Mouse (Mus musculus): ENCODE results near the gene Trim38. TPM values are rescaled to one million over a fixed set of nuclear protein-coding genes. Genes with fewer than 3 reads are reported as not detected.
"Not testable (repeated sequence)": the region's sequence is repeated elsewhere in the genome, so short reads cannot be mapped to it uniquely, and the experiment has no call there.

Trim38 gene
- polyA plus RNA-seq, 1 experiment from 2014 or later: 0.18 TPM

GRCm38 (mm10) chr13:23761871-23762821 lies 7.6 kb upstream of the Trim38 start, which contains the start of gene Hist1h3a:
TSS of gene Hist1h3a (minus strand) at chr13:23762386.
- under 1% methylated on average over 25 of the region's 52 CpGs for WGBS
- DNase-seq (ENCODE audit: low spot score) (peak; percentile 86), ATAC-seq (replicated peaks; ENCODE audit: insufficient number of reproducible peaks, low FRiP score, low TSS enrichment, low read depth) (peak; percentile 72)
- H3K9me3 ChIP-seq (replicated peaks; ENCODE audit: control insufficient read depth, low read length); H3K36me3 ChIP-seq (replicated peaks; ENCODE audit: control insufficient read depth, insufficient read depth, low read depth, low read length); H3K27me3 ChIP-seq (ENCODE audit: control insufficient read depth, insufficient read depth, low read length); H3K4me1 ChIP-seq (ENCODE audit: control insufficient read depth, insufficient read depth, low read length): not testable (repeated sequence)
- Histone ChIP-seq H3K27ac (replicated peaks; ENCODE audit: low read depth, low read length) (peak within 1 kb of the TSS; percentile 97), H3K4me3 (ENCODE audit: low read depth, low read length) (peak within 1 kb of the TSS; percentile 56), H3K4me2 (ENCODE audit: low read depth, low read length) (peak within 1 kb of the TSS; percentile 86), H3K9ac (replicated peaks; ENCODE audit: low read length) (peak within 1 kb of the TSS; percentile 67)

GRCm38 (mm10) chr13:23763242-23763585 lies 6.5 kb upstream of the Trim38 start:
- Histone ChIP-seq H3K27me3 (ENCODE audit: control insufficient read depth, insufficient read depth, low read length) (no peaks in the 10 kb centered on the region), H3K4me1 (ENCODE audit: control insufficient read depth, insufficient read depth, low read length) (no peaks in the 10 kb centered on the region), H3K27ac (replicated peaks; ENCODE audit: low read depth, low read length) (peak overlapping the region; percentile 97), H3K9ac (replicated peaks; ENCODE audit: low read length) (peak overlapping the region; percentile 59), H3K4me3 (ENCODE audit: low read depth, low read length) (peak overlapping the region; percentile 56), H3K36me3 (replicated peaks; ENCODE audit: control insufficient read depth, insufficient read depth, low read depth, low read length) (no peaks in the 10 kb centered on the region), H3K9me3 (replicated peaks; ENCODE audit: control insufficient read depth, low read length) (no peaks in the 10 kb centered on the region), H3K4me2 (ENCODE audit: low read depth, low read length) (peak overlapping the region; percentile 86)
- under 1% methylated on average over 10 of the region's 10 CpGs for WGBS
- ATAC-seq (replicated peaks; ENCODE audit: insufficient number of reproducible peaks, low FRiP score, low TSS enrichment, low read depth) (no peak), DNase-seq (ENCODE audit: low spot score) (no peak)

- Histone ChIP-seq H3K9me3 (replicated peaks; ENCODE audit: control insufficient read depth, low read length) (no peaks in the 10 kb centered on the region), H3K4me1 (ENCODE audit: control insufficient read depth, insufficient read depth, low read length) (no peaks in the 10 kb centered on the region), H3K9ac (replicated peaks; ENCODE audit: low read length) (peak within 1 kb of the TSS; percentile 78), H3K27me3 (ENCODE audit: control insufficient read depth, insufficient read depth, low read length) (no peaks in the 10 kb centered on the region), H3K4me3 (ENCODE audit: low read depth, low read length) (peak within 1 kb of the TSS; percentile 56), H3K4me2 (ENCODE audit: low read depth, low read length) (peak within 1 kb of the TSS; percentile 86), H3K27ac (replicated peaks; ENCODE audit: low read depth, low read length) (peak within 1 kb of the TSS; percentile 97), H3K36me3 (replicated peaks; ENCODE audit: control insufficient read depth, insufficient read depth, low read depth, low read length) (no peaks in the 10 kb centered on the region)
- WGBS: 4% methylated on average over 34 of the region's 34 CpGs
- ATAC-seq (replicated peaks; ENCODE audit: insufficient number of reproducible peaks, low FRiP score, low TSS enrichment, low read depth) (peak; percentile 40), DNase-seq (ENCODE audit: low spot score) (peak; percentile 97)
These were observed 6.0 kb upstream of the Trim38 start, which contains the start of gene Hist1h1a for GRCm38 (mm10) chr13:23763586-23764323. TSS of gene Hist1h1a (plus strand) at chr13:23763666.

DNA sequence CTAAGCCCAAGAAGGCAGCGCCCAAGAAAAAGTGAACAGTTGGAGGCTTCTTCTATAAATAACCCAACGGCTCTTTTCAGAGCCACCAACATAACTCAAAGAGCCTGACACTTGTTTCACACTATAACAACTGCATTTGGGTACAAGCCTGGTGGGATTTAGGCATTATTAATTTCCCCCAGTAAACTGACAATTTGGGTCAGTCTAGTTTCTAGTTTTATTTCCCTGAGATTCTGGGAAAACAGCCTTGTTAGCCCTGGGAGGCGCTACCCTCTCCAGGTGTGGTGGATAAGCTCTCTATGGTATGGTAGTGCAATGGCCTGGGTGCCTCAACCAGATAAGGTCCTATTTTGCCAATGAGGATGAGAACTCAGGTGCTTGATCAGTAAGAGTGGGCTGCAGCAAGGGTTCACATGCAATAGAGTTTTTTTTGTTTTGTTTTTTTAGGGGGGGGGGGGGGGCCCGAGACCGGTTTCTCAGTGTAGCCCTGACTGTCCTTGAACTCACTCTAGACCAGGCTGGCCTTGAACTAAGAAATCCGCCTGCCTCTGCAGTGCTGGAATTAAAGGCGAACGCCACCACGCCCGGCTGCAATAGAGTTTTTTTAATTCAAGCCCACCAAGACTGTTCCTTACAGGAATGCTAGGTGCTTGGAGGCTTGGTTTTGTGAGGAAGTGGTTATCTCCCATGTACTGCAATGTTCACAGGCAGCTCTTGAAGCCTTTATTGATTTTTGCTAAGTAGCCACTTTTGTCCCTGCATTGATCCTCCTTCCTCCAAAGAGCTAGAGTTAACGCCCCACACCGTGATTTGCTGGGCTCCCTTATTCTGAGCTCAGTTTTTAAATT lies 5.2 kb upstream of the Trim38 start:
- no peak for ATAC-seq (replicated peaks; ENCODE audit: insufficient number of reproducible peaks, low FRiP score, low TSS enrichment, low read depth)
- no peaks in the 10 kb centered on the region for H3K4me1 ChIP-seq (ENCODE audit: control insufficient read depth, insufficient read depth, low read length)
- DNase-seq (ENCODE audit: low spot score): no peak
- H3K4me2 ChIP-seq (ENCODE audit: low read depth, low read length): peak overlapping the region; percentile 86
- H3K27ac ChIP-seq (replicated peaks; ENCODE audit: low read depth, low read length): peak overlapping the region; percentile 97
- no peaks in the 10 kb centered on the region for H3K9me3 ChIP-seq (replicated peaks; ENCODE audit: control insufficient read depth, low read length)
- 34% methylated on average over 12 of the region's 12 CpGs for WGBS
- H3K36me3 ChIP-seq (replicated peaks; ENCODE audit: control insufficient read depth, insufficient read depth, low read depth, low read length): no peaks in the 10 kb centered on the region
- H3K9ac ChIP-seq (replicated peaks; ENCODE audit: low read length): peak overlapping the region; percentile 78
- H3K4me3 ChIP-seq (ENCODE audit: low read depth, low read length): peak overlapping the region; percentile 56
- H3K27me3 ChIP-seq (ENCODE audit: control insufficient read depth, insufficient read depth, low read length): no peaks in the 10 kb centered on the region

DNA sequence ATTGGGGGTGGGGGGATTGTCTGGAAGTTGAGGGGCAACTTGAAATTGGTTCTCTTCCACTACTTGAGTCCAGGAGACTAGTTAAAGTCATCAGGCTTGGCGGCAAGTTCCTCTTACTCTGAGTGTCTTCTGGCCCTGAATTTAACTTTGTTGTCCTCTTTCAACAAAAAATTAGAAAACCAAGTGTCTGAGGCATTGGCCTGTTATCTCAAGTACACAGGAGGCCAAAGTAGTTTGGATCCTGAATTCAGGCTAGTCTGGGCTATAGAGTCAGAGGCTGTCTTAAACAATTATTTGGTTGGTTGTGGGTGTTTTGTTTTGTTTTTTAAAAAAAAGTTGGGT lies 4.6 kb upstream of the Trim38 start:
- H3K9me3 ChIP-seq (replicated peaks; ENCODE audit: control insufficient read depth, low read length): no peaks in the 10 kb centered on the region
- H3K27ac ChIP-seq (replicated peaks; ENCODE audit: low read depth, low read length): no peak overlapping the region
- H3K9ac ChIP-seq (replicated peaks; ENCODE audit: low read length): no peak overlapping the region
- DNase-seq (ENCODE audit: low spot score) (no peak), ATAC-seq (replicated peaks; ENCODE audit: insufficient number of reproducible peaks, low FRiP score, low TSS enrichment, low read depth) (no peak)
- no peaks in the 10 kb centered on the region for H3K4me1 ChIP-seq (ENCODE audit: control insufficient read depth, insufficient read depth, low read length)
- H3K36me3 ChIP-seq (replicated peaks; ENCODE audit: control insufficient read depth, insufficient read depth, low read depth, low read length): no peaks in the 10 kb centered on the region
- 55% methylated on average over 1 of the region's 1 CpGs for WGBS
- H3K4me2 ChIP-seq (ENCODE audit: low read depth, low read length): 0 out of 2 replicates have a peak overlapping the region, but pooled peaks have one; percentile 3
- H3K4me3 ChIP-seq (ENCODE audit: low read depth, low read length): no peak overlapping the region
- H3K27me3 ChIP-seq (ENCODE audit: control insufficient read depth, insufficient read depth, low read length): no peaks in the 10 kb centered on the region

DNA sequence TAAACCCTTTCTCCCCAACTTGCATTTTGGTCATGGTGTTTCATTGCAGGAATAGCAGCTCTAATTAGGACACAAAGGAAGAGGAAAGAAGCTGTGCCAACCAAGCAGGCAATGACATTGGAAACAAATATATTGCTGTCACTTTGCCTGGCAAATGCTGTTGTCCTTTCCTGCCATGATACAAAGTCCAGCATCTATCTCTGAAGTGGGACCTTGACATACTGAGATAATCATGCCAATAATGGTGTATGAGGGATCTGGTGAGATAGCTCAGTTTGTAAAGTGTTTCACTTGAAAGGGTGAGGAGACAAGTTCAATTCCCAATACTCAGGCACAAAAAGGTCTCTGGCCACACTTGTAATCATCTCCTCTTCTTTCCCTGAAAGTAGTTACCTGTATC lies 2.9 kb upstream of the Trim38 start:
- no peak for DNase-seq (ENCODE audit: low spot score)
- no peaks in the 10 kb centered on the region for H3K4me1 ChIP-seq (ENCODE audit: control insufficient read depth, insufficient read depth, low read length)

DNA sequence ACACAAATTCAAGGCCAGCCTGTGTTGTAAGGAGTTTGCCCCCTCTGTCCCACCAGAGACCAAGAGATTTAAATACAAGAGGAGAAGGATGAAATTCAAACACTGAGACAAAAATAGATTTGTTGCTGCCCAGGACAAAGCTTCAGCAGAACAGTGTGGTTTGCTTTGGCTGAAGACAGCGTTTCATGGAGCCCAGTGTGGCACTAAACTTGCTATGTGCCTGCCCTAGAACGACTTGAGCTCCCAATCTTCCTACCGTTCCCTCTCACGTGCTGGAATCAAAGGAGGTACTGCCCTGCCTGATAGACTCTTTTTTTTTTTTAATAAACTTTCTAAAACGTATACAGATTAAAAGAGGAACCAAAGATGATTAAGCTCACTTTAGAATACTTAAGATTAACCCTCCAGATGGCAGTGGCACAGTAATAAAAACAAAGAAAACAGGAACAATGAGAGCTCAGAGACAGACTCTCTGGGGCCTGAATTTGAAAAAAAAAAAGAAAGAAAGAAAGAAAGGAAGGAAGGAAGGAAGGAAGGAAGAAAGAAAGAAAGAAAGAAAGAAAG lies 797 bp upstream of the Trim38 start:
- WGBS: 51% methylated on average over 5 of the region's 5 CpGs

More for the DNA sequence above, 2.9 kb upstream of the Trim38 start:
- Histone ChIP-seq H3K27ac (replicated peaks; ENCODE audit: low read depth, low read length) (no peak overlapping the region), H3K36me3 (replicated peaks; ENCODE audit: control insufficient read depth, insufficient read depth, low read depth, low read length) (no peaks in the 10 kb centered on the region), H3K9me3 (replicated peaks; ENCODE audit: control insufficient read depth, low read length) (no peaks in the 10 kb centered on the region), H3K27me3 (ENCODE audit: control insufficient read depth, insufficient read depth, low read length) (no peaks in the 10 kb centered on the region), H3K4me3 (ENCODE audit: low read depth, low read length) (no peak overlapping the region), H3K9ac (replicated peaks; ENCODE audit: low read length) (no peak overlapping the region), H3K4me2 (ENCODE audit: low read depth, low read length) (no peak overlapping the region)
- ATAC-seq (replicated peaks; ENCODE audit: insufficient number of reproducible peaks, low FRiP score, low TSS enrichment, low read depth): no peak

More for the DNA sequence above, 797 bp upstream of the Trim38 start:
- ATAC-seq (replicated peaks; ENCODE audit: insufficient number of reproducible peaks, low FRiP score, low TSS enrichment, low read depth) (no peak), DNase-seq (ENCODE audit: low spot score) (no peak)
- no peak overlapping the region for H3K27ac ChIP-seq (replicated peaks; ENCODE audit: low read depth, low read length)
- no peaks in the 10 kb centered on the region for H3K27me3 ChIP-seq (ENCODE audit: control insufficient read depth, insufficient read depth, low read length)
- H3K4me3 ChIP-seq (ENCODE audit: low read depth, low read length): no peak overlapping the region
- no peaks in the 10 kb centered on the region for H3K9me3 ChIP-seq (replicated peaks; ENCODE audit: control insufficient read depth, low read length)
- no peak overlapping the region for H3K9ac ChIP-seq (replicated peaks; ENCODE audit: low read length)
- H3K4me1 ChIP-seq (ENCODE audit: control insufficient read depth, insufficient read depth, low read length): no peaks in the 10 kb centered on the region
- H3K36me3 ChIP-seq (replicated peaks; ENCODE audit: control insufficient read depth, insufficient read depth, low read depth, low read length): no peaks in the 10 kb centered on the region
- no peak overlapping the region for H3K4me2 ChIP-seq (ENCODE audit: low read depth, low read length)
